Mouse (Mus musculus) adrenal gland, adult (tissue): ENCODE data around the gene U90926.

Experiments
- DNase-seq, 2 experiments: peaks; one replicate each; pipeline ENCODE4 v3.0.0; 2022 to 2023; ENCODE audit warnings: low spot score in 1 of 2; ENCODE audit not compliant: inconsistent age in 2 of 2

U90926 gene

GRCm38 (mm10) chr5:92218915-92219793 is 3.9 kb upstream of the U90926 start:
- no peak for DNase-seq

- DNase-seq = peak in 1 of 2 experiments; percentile 42
Measured at GRCm38 (mm10) chr5:92212231-92212630, 3.0 kb downstream of the U90926 start.

DNA sequence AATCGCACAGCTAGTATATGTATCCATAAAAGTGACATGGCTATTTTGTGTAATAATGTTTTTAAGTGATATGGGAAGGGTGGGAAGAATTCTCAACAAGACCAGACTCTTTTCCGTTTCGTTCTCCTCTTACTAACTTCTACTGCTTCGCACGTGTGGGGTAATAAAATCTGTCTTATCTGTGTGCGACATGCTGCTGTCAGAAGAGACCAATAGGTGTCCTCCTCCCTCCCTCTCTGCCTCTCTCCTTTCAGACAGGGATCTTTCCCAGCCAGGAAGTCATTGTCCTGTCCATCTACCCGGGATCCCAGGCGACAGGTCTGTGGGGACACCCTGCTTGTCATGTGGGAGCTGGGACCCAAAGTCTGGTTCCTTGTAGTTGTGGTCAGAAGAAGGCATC is 5.0 kb downstream of the U90926 start:
- no peak for DNase-seq

GRCm38 (mm10) chr5:92206121-92206520 is 9.1 kb downstream of the U90926 start:
- peak in 1 of 2 experiments; percentile 40 for DNase-seq

GRCm38 (mm10) chr5:92205706-92206105 is 9.5 kb downstream of the U90926 start:
- peak; percentile 49 to 76 for DNase-seq

GRCm38 (mm10) chr5:92205184-92205583 is 10.0 kb downstream of the U90926 start:
- no peak for DNase-seq

DNA sequence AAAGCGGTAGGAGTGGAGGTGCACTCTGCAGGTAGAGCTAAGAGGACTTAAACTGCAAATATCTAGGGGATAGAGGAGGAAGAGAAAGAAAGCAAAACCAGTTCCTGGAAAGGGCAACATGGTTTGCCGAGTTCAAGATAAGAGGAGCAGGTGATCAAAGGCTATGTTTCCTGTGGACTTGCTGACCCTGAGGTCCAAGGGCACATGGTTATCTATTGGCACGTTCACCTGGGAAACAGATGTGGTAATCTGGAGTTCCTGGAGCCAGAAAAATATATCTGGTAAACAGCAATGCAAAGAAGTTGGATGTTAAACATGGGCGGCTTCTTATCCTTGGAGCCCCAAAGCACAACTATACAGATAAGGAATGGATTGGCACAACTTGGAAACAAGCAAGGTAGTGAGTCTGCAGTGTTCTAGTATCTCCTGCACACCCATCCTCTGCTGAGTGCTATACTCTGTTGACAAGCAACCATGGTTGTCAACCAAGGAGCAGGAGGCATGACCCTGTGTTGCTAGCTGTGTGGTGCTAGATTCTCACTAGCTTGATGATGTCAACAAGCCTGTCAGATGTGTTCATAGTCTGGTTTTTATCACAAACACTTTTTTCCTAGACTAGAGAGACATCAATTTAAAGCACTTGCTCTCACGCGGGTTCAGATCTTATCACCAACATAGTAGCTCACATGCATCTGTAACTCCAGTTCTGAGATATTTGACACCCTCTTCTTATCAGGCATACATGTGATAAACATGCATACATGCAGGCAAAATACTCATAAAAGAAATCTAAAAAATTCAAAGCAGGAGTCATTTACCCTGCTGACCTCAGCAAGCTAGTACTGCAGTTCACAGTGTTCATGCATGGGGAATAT is 10.8 kb downstream of the U90926 start:
- peak in 1 of 2 experiments; percentile 43 for DNase-seq

DNA sequence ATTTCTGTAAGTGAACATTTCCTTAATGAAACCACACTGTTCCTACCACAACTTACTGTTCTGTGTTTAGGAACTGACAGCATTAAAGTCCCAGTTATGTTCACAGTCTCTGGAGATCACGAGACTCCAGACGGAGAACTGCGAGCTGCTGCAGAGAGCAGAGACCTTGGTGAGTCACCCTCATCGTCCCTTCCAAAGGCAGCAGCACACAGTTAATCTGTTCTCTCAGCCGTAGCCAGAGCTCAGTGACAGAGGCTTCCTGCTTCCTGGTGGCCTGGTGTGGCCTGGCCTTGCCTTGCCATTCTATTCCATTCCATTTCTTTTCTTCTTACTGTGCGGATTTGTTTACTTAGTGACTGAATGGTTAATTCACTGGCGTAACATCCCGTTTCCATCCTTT is 16.9 kb downstream of the U90926 start:
- peak; percentile 64 to 80 for DNase-seq

GRCm38 (mm10) chr5:92196895-92197811 is 18.1 kb downstream of the U90926 start:
- DNase-seq = peak; percentile 59 to 75

DNA sequence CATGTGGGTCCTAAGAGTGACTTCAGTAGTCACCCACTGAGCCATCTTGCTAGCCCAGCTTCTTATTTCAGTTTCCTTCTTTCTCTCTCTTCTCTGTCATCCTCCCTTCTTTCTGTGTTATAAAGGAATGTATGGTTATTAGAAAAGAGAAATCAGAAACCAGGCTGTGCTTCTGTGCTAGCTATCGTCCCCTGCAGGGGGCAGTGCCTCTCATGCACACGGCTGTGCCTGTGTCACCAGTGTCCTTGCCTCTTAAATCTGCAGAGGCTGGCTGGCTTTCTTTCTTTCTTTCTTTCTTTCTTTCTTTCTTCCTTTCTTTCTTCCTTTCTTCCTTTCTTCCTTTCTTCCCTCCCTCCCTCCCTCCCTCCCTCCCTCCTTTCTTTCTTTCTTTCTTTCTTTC is 19.5 kb downstream of the U90926 start:
- peak; percentile 31 to 72 for DNase-seq

GRCm38 (mm10) chr5:92188881-92189483 is 26.2 kb downstream of the U90926 start:
- DNase-seq = no peak

DNA sequence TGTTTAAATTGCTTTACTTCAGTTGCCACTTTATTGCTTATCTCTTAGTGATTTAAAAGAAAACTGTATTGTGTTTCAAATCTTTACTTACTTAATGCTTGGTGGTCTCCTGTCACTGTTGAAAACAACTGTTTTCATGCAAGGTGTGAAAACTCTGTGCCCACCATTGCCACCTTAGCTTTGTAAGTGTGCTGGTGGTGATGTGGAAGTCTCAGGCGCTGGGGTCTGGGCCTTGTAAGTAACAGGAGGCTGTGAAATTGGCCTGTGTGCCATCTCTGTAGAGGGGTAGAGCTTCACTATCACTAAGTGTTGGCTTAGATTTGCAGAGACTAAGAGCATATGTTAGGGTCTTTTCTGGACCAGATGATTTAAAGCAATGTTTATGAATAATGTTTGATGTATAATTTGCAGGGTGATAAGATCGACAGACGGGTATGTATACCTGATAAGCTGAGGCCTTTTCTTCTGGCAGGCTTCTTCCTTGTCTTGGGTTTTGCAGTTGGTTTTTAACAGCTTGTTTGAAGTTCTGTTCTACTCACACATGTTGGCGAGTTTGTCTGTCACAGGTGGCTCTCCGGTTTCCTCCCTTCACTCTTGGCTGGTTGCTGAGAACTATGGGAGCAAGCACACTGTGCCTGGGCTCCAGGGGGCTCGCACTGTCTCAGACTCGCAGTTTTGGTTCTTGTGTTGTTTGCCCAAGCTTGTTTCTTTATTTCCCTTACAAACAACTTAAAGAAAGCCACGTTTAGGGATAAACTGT is 32.0 kb downstream of the U90926 start:
- no peak for DNase-seq

DNA sequence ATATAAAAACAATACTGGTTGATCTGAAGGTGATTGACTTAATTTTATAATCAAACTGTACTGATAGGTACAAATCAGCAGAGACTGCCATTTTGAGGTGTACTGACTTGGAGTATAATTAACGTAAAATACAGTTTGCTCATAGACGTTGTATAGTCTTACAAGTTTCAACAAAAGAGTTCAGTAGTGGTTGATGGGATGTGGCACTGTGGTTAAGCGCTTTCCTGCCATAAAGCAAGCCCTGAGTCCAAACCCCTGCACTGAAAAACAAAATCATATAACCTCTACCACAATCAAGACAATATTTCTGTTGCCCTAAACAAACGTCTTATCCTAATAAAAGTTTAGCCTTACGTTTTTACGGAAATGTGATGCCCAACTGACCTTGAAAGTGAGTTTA is 49.2 kb downstream of the U90926 start:
- no peak for DNase-seq
